Mouse (Mus musculus): ENCODE measurements around the gene Fsd1.
A peak's percentile ranks its signal among the peaks of the same experiment; 100 is the strongest.

Fsd1 gene

GRCm38 (mm10) chr17:56031431-56031830 lies 45.1 kb downstream of the Fsd1 start:
- DNase-seq: no peak

GRCm38 (mm10) chr17:56032127-56032733 lies 45.9 kb downstream of the Fsd1 start:
- peak in 1 of 2 experiments; percentile 60 for DNase-seq

- no peak for DNase-seq
Measured at GRCm38 (mm10) chr17:56032831-56033230, 46.5 kb downstream of the Fsd1 start.

- DNase-seq: no peak
Measured at GRCm38 (mm10) chr17:56034040-56034725, 47.9 kb downstream of the Fsd1 start.

GRCm38 (mm10) chr17:56034726-56035100 lies 48.4 kb downstream of the Fsd1 start:
- DNase-seq: no peak

- no peak for DNase-seq
Measured at GRCm38 (mm10) chr17:56035216-56035615, 48.9 kb downstream of the Fsd1 start.

- DNase-seq: peak; percentile 98 to 99
Measured at GRCm38 (mm10) chr17:56036176-56036900, 50.0 kb downstream of the Fsd1 start, which contains the start of gene Sh3gl1. Sh3gl1 (minus strand) TSS chr17:56036635.

GRCm38 (mm10) chr17:56036901-56037287 lies 50.6 kb downstream of the Fsd1 start:
- no peak for DNase-seq

- DNase-seq: no peak
Measured at GRCm38 (mm10) chr17:56038583-56039261, 52.4 kb downstream of the Fsd1 start.

GRCm38 (mm10) chr17:56039345-56039744 lies 53.0 kb downstream of the Fsd1 start:
- no peak for DNase-seq

- peak; percentile 97 to 99 for DNase-seq
Measured at GRCm38 (mm10) chr17:56040030-56040856, 53.9 kb downstream of the Fsd1 start, which contains the start of gene Chaf1a. Chaf1a (plus strand) TSS chr17:56040439.

- DNase-seq: no peak
Measured at GRCm38 (mm10) chr17:56040857-56041163, 54.5 kb downstream of the Fsd1 start.

Data from kidney, adult 8-10 months (tissue).